9 mouse cellular contexts compared by ENCODE assay signal in the genomic region with DNA sequence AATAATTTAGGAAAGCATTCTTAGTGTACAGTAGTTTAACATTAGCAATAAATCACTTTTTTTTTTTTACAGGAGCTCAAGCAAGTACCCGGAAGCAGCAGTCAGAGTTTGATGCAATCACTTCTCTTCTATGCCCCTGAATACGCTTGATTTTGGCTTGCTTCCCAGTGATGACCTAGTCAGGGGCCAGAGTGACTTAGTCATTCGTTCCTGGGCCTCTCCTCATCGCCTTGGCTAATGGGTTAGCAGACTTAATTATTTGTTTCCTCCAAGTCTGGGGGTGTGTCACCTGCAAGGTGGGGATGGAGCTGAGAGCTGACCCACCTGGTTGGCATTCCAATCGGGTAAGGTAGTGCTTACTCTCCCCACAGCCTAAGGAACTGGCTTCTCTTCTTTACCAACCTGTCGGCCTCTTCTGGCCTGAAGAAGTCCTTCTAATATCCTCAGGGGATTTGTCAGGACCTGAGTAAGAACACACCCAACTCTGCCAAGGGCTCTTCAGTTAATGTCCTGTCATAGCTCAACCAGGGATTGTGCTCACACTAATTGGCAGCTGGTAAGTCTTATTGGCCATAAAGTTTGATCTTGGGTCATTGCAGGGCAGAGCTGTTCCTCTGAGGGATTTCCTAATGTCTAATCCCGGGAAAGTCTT. TPM values are rescaled to one million over a fixed set of nuclear protein-coding genes. Genes with fewer than 3 reads are reported as not detected.
DNase-seq lines count a peak whose midpoint lies in the region; TF ChIP-seq lines count a peak whose summit lies in the region.
"Had no signal": no experiment of that assay in that cellular context is flagged by ENCODE, and none has a peak within 500 bp of the region (broad histone marks: within the 10 kb centered on the region; RNA-seq: fewer than 3 reads in every experiment).

No protein-coding gene starts in this region.

- no peak for TF ChIP-seq CTCF in lung, adult 2 months (IDR thresholded peaks at IDR 0.05; ENCODE audit: insufficient read depth, low read length)

- no peak overlapping the region for H3K4me3 ChIP-seq in lung, adult 2 months (replicated peaks; ENCODE audit: extremely low read depth, low read depth, low read length)
- H3K4me3 ChIP-seq: liver, embryonic 15.5 days had no signal

- 28% methylated on average over 7 of the region's 7 CpGs for WGBS in lung, adult 2 months

- DNase-seq in 3T3-L1 (ENCODE audit: low read depth, low spot score), result peak; percentile 98
- peak; percentile 94 for DNase-seq in NIH3T3 (ENCODE audit: low read depth)
- DNase-seq in heart, adult 9 months (ENCODE audit: low spot score in 2 of 2), result peak; percentile 40 to 65
- peak; percentile 58 for DNase-seq in lung, adult 2 months
- DNase-seq in frontal cortex, adult 2 months (ENCODE audit: extremely low spot score in 1 of 2, low spot score in 1 of 2), result no peak
- DNase-seq in right cerebral cortex, postnatal 4 days, result no peak
- DNase-seq in embryo, embryonic 9.5 days (ENCODE audit: extremely low spot score), result no peak
- no peak for DNase-seq in right cerebral cortex, adult 2 months (ENCODE audit: low spot score in 2 of 2)

- peaks cover 2% of the 10 kb centered on the region; the same call in 1 of the 2 replicates for H3K4me1 ChIP-seq in lung, adult 2 months (ENCODE audit: control insufficient read depth, insufficient read depth, low read length)

- TF ChIP-seq POLR2A in lung, adult 2 months (IDR thresholded peaks at IDR 0.05; ENCODE audit: borderline replicate concordance, extremely low read depth, low read depth, low read length), result no peak

RNA-seq across cellular contexts. Expression of a gene that starts 5.6 kb away (rescaled TPM):
- 25.6 and 38.7 TPM in 2 replicates for polyA plus RNA-seq in lung, adult 2 months (2012; rRNA removed)
- 16.2 and 17.6 TPM in 2 replicates for polyA plus RNA-seq in frontal cortex, adult 2 months (2012; rRNA removed)

RNA-seq across cellular contexts. Expression of a gene that starts 40.5 kb away (rescaled TPM):
- polyA plus RNA-seq in lung, adult 2 months (2012; rRNA removed), result 3.6 and 4.7 TPM in 2 replicates
- polyA plus RNA-seq in frontal cortex, adult 2 months (2012; rRNA removed), result 32.7 and 33.0 TPM in 2 replicates

Comparison
In these comparisons a context has a peak if more than half of its experiments do, and no peak if none do; other contexts are left out.
1. DNase-seq: peak in 3T3-L1 (single experiment), NIH3T3 (single experiment), heart, adult 9 months (2 of 2) and lung, adult 2 months (single experiment); none in frontal cortex, adult 2 months (0 of 2), right cerebral cortex, postnatal 4 days (single experiment), embryo, embryonic 9.5 days (single experiment) and right cerebral cortex, adult 2 months (0 of 2).